Mouse (Mus musculus) testis, adult 2 months (tissue): ENCODE data around the gene Fam53b. TPM values are rescaled to one million over a fixed set of nuclear protein-coding genes. Genes with fewer than 3 reads are reported as not detected.
A peak's percentile ranks its signal among the peaks of the same experiment; 100 is the strongest.

Experiments used
- H3K27ac ChIP-seq: fragments of 200-500 bp; 2 replicates; pipeline ENCODE4 v1.5.1; 2012; ENCODE audit warnings: low read depth, low read length; ENCODE audit not compliant: control insufficient read depth, insufficient read depth
- H3K27me3 ChIP-seq: fragments of 200-500 bp; 2 replicates; pipeline ENCODE4 v1.6.1; 2012; ENCODE audit warnings: mild to moderate bottlenecking, low read length, moderate library complexity; ENCODE audit not compliant: control insufficient read depth, insufficient read depth
- H3K36me3 ChIP-seq: fragments of 200-500 bp; 2 replicates; pipeline ENCODE4 v1.6.1; 2012; ENCODE audit warnings: mild to moderate bottlenecking, low read length; ENCODE audit not compliant: control insufficient read depth, insufficient read depth
- H3K4me1 ChIP-seq: fragments of 200-500 bp; 2 replicates; pipeline ENCODE4 v1.6.1; 2012; ENCODE audit warnings: low read length; ENCODE audit not compliant: control insufficient read depth, insufficient read depth
- H3K4me3 ChIP-seq: fragments of 200-500 bp; 2 replicates; pipeline ENCODE4 v1.5.1; 2012; ENCODE audit warnings: low read depth, mild to moderate bottlenecking, low read length, moderate library complexity, mixed read lengths; ENCODE audit not compliant: control insufficient read depth
- CTCF ChIP-seq: fragments of 200-500 bp; IDR thresholded peaks from 2 replicates; pipeline ENCODE4 v1.5.1; 2012; ENCODE audit warnings: low read depth, mild to moderate bottlenecking, inconsistent platforms, low read length, moderate library complexity; ENCODE audit not compliant: control insufficient read depth, insufficient read depth, insufficient replicate concordance
- POLR2A ChIP-seq: fragments of 200-500 bp; IDR thresholded peaks from 2 replicates; pipeline ENCODE4 v1.6.1; 2012; ENCODE audit warnings: low read depth, mild to moderate bottlenecking, inconsistent platforms, low read length, moderate library complexity; ENCODE audit not compliant: control insufficient read depth
- polyA plus RNA-seq: library from polyadenylated mRNA; depleted of rRNA; stranded (reverse); fragments of >200 nt; gene quantifications from 2 replicates; pipeline ENCODE4 v1.2.3, GENCODE M21; 2012

The Fam53b gene
- polyA plus RNA-seq, 1 experiment: 6.1 TPM

GRCm38 (mm10) chr7:132686515-132686914 lies 127.2 kb downstream of the Fam53b start:
- Histone ChIP-seq H3K27ac (no peak overlapping the region), H3K27me3 (no peaks in the 10 kb centered on the region), H3K4me3 (no peak overlapping the region), H3K4me1 (peaks cover 4% of the 10 kb centered on the region), H3K36me3 (no peaks in the 10 kb centered on the region)
- no peak for TF ChIP-seq POLR2A
- TF ChIP-seq CTCF: no peak

GRCm38 (mm10) chr7:132683923-132684322 lies 129.8 kb downstream of the Fam53b start:
- no peaks in the 10 kb centered on the region for H3K27me3 ChIP-seq
- TF ChIP-seq CTCF (no peak), POLR2A (no peak)
- H3K27ac ChIP-seq: no peak overlapping the region
- peak overlapping the region; percentile 35; the same call in 1 of the 2 replicates for H3K4me3 ChIP-seq
- no peaks in the 10 kb centered on the region for H3K36me3 ChIP-seq
- peaks cover 4% of the 10 kb centered on the region for H3K4me1 ChIP-seq

- no peak for TF ChIP-seq CTCF
- no peak for TF ChIP-seq POLR2A
- Histone ChIP-seq H3K36me3 (no peaks in the 10 kb centered on the region), H3K4me3 (no peak overlapping the region), H3K4me1 (peaks cover 4% of the 10 kb centered on the region), H3K27me3 (no peaks in the 10 kb centered on the region), H3K27ac (no peak overlapping the region)
Observed at GRCm38 (mm10) chr7:132682901-132683300, 130.8 kb downstream of the Fam53b start.

GRCm38 (mm10) chr7:132682336-132682735 lies 131.3 kb downstream of the Fam53b start:
- Histone ChIP-seq H3K36me3 (no peaks in the 10 kb centered on the region), H3K27ac (no peak overlapping the region), H3K27me3 (no peaks in the 10 kb centered on the region), H3K4me1 (peaks cover 4% of the 10 kb centered on the region; the same call in 1 of the 2 replicates), H3K4me3 (no peak overlapping the region)
- TF ChIP-seq POLR2A (no peak), CTCF (no peak)

GRCm38 (mm10) chr7:132681831-132682230 lies 131.9 kb downstream of the Fam53b start:
- no peak overlapping the region for H3K4me3 ChIP-seq
- TF ChIP-seq CTCF (no peak), POLR2A (no peak)
- H3K4me1 ChIP-seq: no peaks in the 10 kb centered on the region
- no peaks in the 10 kb centered on the region for H3K27me3 ChIP-seq
- no peaks in the 10 kb centered on the region for H3K36me3 ChIP-seq
- no peak overlapping the region for H3K27ac ChIP-seq

- Histone ChIP-seq H3K4me1 (no peaks in the 10 kb centered on the region), H3K27me3 (no peaks in the 10 kb centered on the region), H3K27ac (no peak overlapping the region), H3K36me3 (no peaks in the 10 kb centered on the region), H3K4me3 (no peak overlapping the region)
- TF ChIP-seq POLR2A (no peak), CTCF (no peak)
Observed at GRCm38 (mm10) chr7:132681296-132681695, 132.4 kb downstream of the Fam53b start.

- H3K4me1 ChIP-seq: no peaks in the 10 kb centered on the region
- no peak overlapping the region for H3K27ac ChIP-seq
- H3K27me3 ChIP-seq: no peaks in the 10 kb centered on the region
- TF ChIP-seq CTCF: no peak
- TF ChIP-seq POLR2A: no peak
- H3K36me3 ChIP-seq: no peaks in the 10 kb centered on the region
- H3K4me3 ChIP-seq: no peak overlapping the region
Observed at GRCm38 (mm10) chr7:132679549-132679948, 134.1 kb downstream of the Fam53b start.

GRCm38 (mm10) chr7:132679117-132679516 lies 134.6 kb downstream of the Fam53b start:
- Histone ChIP-seq H3K27me3 (no peaks in the 10 kb centered on the region), H3K4me1 (no peaks in the 10 kb centered on the region), H3K36me3 (no peaks in the 10 kb centered on the region), H3K4me3 (no peak overlapping the region), H3K27ac (no peak overlapping the region)
- TF ChIP-seq CTCF (no peak), POLR2A (no peak)
